8 mouse cellular contexts compared by ENCODE assay signal in genomic region chr6:48024330-48024993, GRCm38 (mm10). TPM values are rescaled to one million over a fixed set of nuclear protein-coding genes. Genes with fewer than 3 reads are reported as not detected.
A peak's percentile ranks its signal among the peaks of the same experiment; 100 is the strongest.
DNase-seq lines count a peak whose midpoint lies in the region; ATAC-seq lines count a peak whose summit lies in the region.

No protein-coding gene starts in this region.

- H3K4me2 ChIP-seq in lung, embryonic 16.5 days (ENCODE audit: low read depth, low read length): no peak overlapping the region
- H3K4me2 ChIP-seq in hindbrain, embryonic 13.5 days: no peak overlapping the region

- no peak overlapping the region for H3K9ac ChIP-seq in lung, embryonic 16.5 days (ENCODE audit: low read length)
- no peak overlapping the region for H3K9ac ChIP-seq in hindbrain, embryonic 13.5 days

- no peak for DNase-seq in lung, adult 18-20 months
- DNase-seq in cerebellum, adult 9-11 months: peak; percentile 69
- peak; percentile 53 for DNase-seq in testis, postnatal 10 days (ENCODE audit: low spot score)
- no peak for DNase-seq in adrenal gland, postnatal 25 days
- DNase-seq in right cerebral cortex, postnatal 25 days: no peak
- no peak for DNase-seq in urinary bladder, adult 18-20 months (ENCODE audit: low spot score in 2 of 2)

- H3K4me3 ChIP-seq in lung, embryonic 16.5 days (ENCODE audit: low read length): no peak overlapping the region
- H3K4me3 ChIP-seq in hindbrain, embryonic 13.5 days: peak overlapping the region; percentile 9; the same call in 1 of the 2 replicates

- peaks cover 65% of the 10 kb centered on the region for H3K36me3 ChIP-seq in lung, embryonic 16.5 days (ENCODE audit: control insufficient read depth, insufficient read depth, low read length)
- H3K36me3 ChIP-seq in hindbrain, embryonic 13.5 days: peaks cover 72% of the 10 kb centered on the region

- no peak overlapping the region for H3K27ac ChIP-seq in lung, embryonic 16.5 days (ENCODE audit: low read length)
- H3K27ac ChIP-seq in hindbrain, embryonic 13.5 days: no peak overlapping the region

- H3K9me3 ChIP-seq in lung, embryonic 16.5 days (ENCODE audit: control insufficient read depth, low read length): peaks cover 29% of the 10 kb centered on the region
- H3K9me3 ChIP-seq in hindbrain, embryonic 13.5 days: peaks cover 20% of the 10 kb centered on the region

- H3K27me3 ChIP-seq in lung, embryonic 16.5 days (ENCODE audit: control insufficient read depth, insufficient read depth, low read depth, low read length): no peaks in the 10 kb centered on the region
- no peaks in the 10 kb centered on the region for H3K27me3 ChIP-seq in hindbrain, embryonic 13.5 days

- 86% methylated on average over 42 of the region's 43 CpGs for WGBS in lung, embryonic 16.5 days
- 79% methylated on average over 43 of the region's 43 CpGs for WGBS in hindbrain, embryonic 13.5 days

- no peaks in the 10 kb centered on the region for H3K4me1 ChIP-seq in lung, embryonic 16.5 days (replicated peaks; ENCODE audit: control insufficient read depth, insufficient read depth, low read length)
- peaks cover 6% of the 10 kb centered on the region; the same call in 1 of the 2 replicates for H3K4me1 ChIP-seq in hindbrain, embryonic 13.5 days (replicated peaks)

- ATAC-seq in lung, embryonic 16.5 days (ENCODE audit: low read depth): peak; percentile 49
- ATAC-seq in hindbrain, embryonic 13.5 days (ENCODE audit: low FRiP score): peak; percentile 65

RNA-seq across cellular contexts. Expression of gene Zfp777, which starts 24.2 kb away (rescaled TPM):
- 4.8 and 6.1 TPM in 2 replicates for polyA plus RNA-seq in lung, embryonic 16.5 days (2015; fragmentation: Nextera tagmentation; extraction: Ambion mirVana)
- 8.5 and 8.9 TPM in 2 replicates for polyA plus RNA-seq in hindbrain, embryonic 13.5 days (2015; fragmentation: Nextera tagmentation; extraction: Ambion mirVana)
- total RNA-seq in adrenal gland, postnatal 25 days (2021): 27.1 and 28.2 TPM in 2 replicates

Comparison
In these comparisons a context has a peak if more than half of its experiments do, and no peak if none do; other contexts are left out.
1. DNase-seq: peak in cerebellum, adult 9-11 months (single experiment) and testis, postnatal 10 days (single experiment); none in lung, adult 18-20 months (0 of 2), adrenal gland, postnatal 25 days (single experiment), right cerebral cortex, postnatal 25 days (single experiment) and urinary bladder, adult 18-20 months (0 of 2).